Mouse (Mus musculus) spleen, adult 2 months (tissue): ENCODE measurements around the gene Tph1. TPM values are rescaled to one million over a fixed set of nuclear protein-coding genes. Genes with fewer than 3 reads are reported as not detected.

Source experiments
- DNase-seq, 2 experiments: peaks; one replicate each; pipeline versions ENCODE4 v3.0.0 to v3.0.0-alpha.2; 2012 to 2021; ENCODE audit warnings: low spot score in 2 of 2, low read depth in 1 of 2
- H3K27ac ChIP-seq: fragments of 200-500 bp; 2 replicates; pipeline ENCODE4 v1.5.1; 2012; ENCODE audit warnings: low read length, inconsistent platforms; ENCODE audit not compliant: insufficient read depth
- H3K27me3 ChIP-seq: fragments of 200-500 bp; 2 replicates; pipeline ENCODE4 v1.6.1; 2012; ENCODE audit warnings: mild to moderate bottlenecking, moderate library complexity, low read length, inconsistent platforms; ENCODE audit not compliant: control insufficient read depth, insufficient read depth
- H3K36me3 ChIP-seq: fragments of 200-500 bp; 2 replicates; pipeline ENCODE4 v1.6.1; 2012; ENCODE audit warnings: mild to moderate bottlenecking, low read length, inconsistent platforms; ENCODE audit not compliant: control insufficient read depth, insufficient read depth
- H3K4me1 ChIP-seq: fragments of 200-500 bp; 2 replicates; pipeline ENCODE4 v1.6.1; 2011; ENCODE audit warnings: inconsistent platforms; ENCODE audit not compliant: control insufficient read depth, insufficient read depth, insufficient read length
- H3K4me3 ChIP-seq: fragments of 200-500 bp; 2 replicates; pipeline ENCODE4 v1.5.1; 2011; ENCODE audit warnings: mild to moderate bottlenecking, inconsistent platforms; ENCODE audit not compliant: insufficient read depth, insufficient read length; ENCODE audit errors: extremely low read depth
- CTCF ChIP-seq: fragments of 200-500 bp; IDR thresholded peaks from 2 replicates; pipeline ENCODE4 v1.5.1; 2011; ENCODE audit warnings: mild to moderate bottlenecking, inconsistent platforms; ENCODE audit not compliant: insufficient read depth, insufficient read length, insufficient replicate concordance; ENCODE audit errors: extremely low read depth
- POLR2A ChIP-seq: fragments of 200-500 bp; IDR thresholded peaks from 2 replicates; pipeline ENCODE4 v1.6.1; 2011; ENCODE audit warnings: low read depth, low read length, inconsistent platforms
- WGBS: fragments of 180-500 bp; shearing (Covaris S2); methylation state at CpG from one replicate; pipeline ENCODE4 v1.1.7; 2018; 5-methylcytosine and 5-hydroxymethylcytosine counted together
- polyA plus RNA-seq: library from polyadenylated mRNA; depleted of rRNA; stranded (reverse); fragments of >200 nt; gene quantifications from 2 replicates; pipeline ENCODE4 v1.2.3, GENCODE M21; 2012; rRNA removed

Gene Tph1
- not detected in 2 replicates for polyA plus RNA-seq

GRCm38 (mm10) chr7:46672160-46672672, at the start of gene Tph1:
Tph1 (minus strand) TSS chr7:46672537.
- Histone ChIP-seq H3K4me3 (no peak within 1 kb of the TSS), H3K27me3 (no peaks in the 10 kb centered on the region), H3K4me1 (no peaks in the 10 kb centered on the region), H3K27ac (no peak within 1 kb of the TSS), H3K36me3 (no peaks in the 10 kb centered on the region)
- TF ChIP-seq POLR2A (no peak), CTCF (no peak)
- DNase-seq: no peak
- 38% methylated on average over 10 of the region's 10 CpGs for WGBS

GRCm38 (mm10) chr7:46720460-46720859, 48.1 kb upstream of the Tph1 start:
- no peak for TF ChIP-seq CTCF
- no peak for TF ChIP-seq POLR2A
- no peak for DNase-seq
- Histone ChIP-seq H3K4me3 (no peak overlapping the region), H3K27ac (no peak overlapping the region), H3K27me3 (no peaks in the 10 kb centered on the region; the same call in 1 of the 2 replicates), H3K36me3 (no peaks in the 10 kb centered on the region), H3K4me1 (peaks cover 5% of the 10 kb centered on the region; the same call in 1 of the 2 replicates)
- 71% methylated on average over 9 of the region's 9 CpGs for WGBS

- Histone ChIP-seq H3K27me3 (no peaks in the 10 kb centered on the region; the same call in 1 of the 2 replicates), H3K4me1 (peaks cover 5% of the 10 kb centered on the region; the same call in 1 of the 2 replicates), H3K4me3 (no peak overlapping the region), H3K36me3 (no peaks in the 10 kb centered on the region), H3K27ac (no peak overlapping the region)
- WGBS: 76% methylated on average over 7 of the region's 7 CpGs
- TF ChIP-seq CTCF (no peak), POLR2A (no peak)
- no peak for DNase-seq
Measured at GRCm38 (mm10) chr7:46719526-46719925, 47.2 kb upstream of the Tph1 start.

- Histone ChIP-seq H3K27me3 (no peaks in the 10 kb centered on the region; the same call in 1 of the 2 replicates), H3K4me3 (no peak overlapping the region), H3K36me3 (no peaks in the 10 kb centered on the region), H3K27ac (no peak overlapping the region), H3K4me1 (no peaks in the 10 kb centered on the region)
- WGBS: 79% methylated on average over 7 of the region's 7 CpGs
- no peak for DNase-seq
- TF ChIP-seq CTCF (no peak), POLR2A (no peak)
Measured at GRCm38 (mm10) chr7:46718591-46719270, 46.4 kb upstream of the Tph1 start.

GRCm38 (mm10) chr7:46716897-46717296, 44.6 kb upstream of the Tph1 start:
- Histone ChIP-seq H3K27ac (no peak overlapping the region), H3K4me1 (peaks cover 6% of the 10 kb centered on the region; the same call in 1 of the 2 replicates), H3K27me3 (no peaks in the 10 kb centered on the region), H3K36me3 (no peaks in the 10 kb centered on the region), H3K4me3 (no peak overlapping the region)
- WGBS: 15% methylated on average over 5 of the region's 5 CpGs
- no peak for DNase-seq
- TF ChIP-seq POLR2A: no peak
- TF ChIP-seq CTCF: no peak

- Histone ChIP-seq H3K36me3 (no peaks in the 10 kb centered on the region), H3K27me3 (no peaks in the 10 kb centered on the region), H3K4me3 (no peak within 1 kb of the TSS), H3K27ac (no peak within 1 kb of the TSS), H3K4me1 (peaks cover 6% of the 10 kb centered on the region; the same call in 1 of the 2 replicates)
- 87% methylated on average over 5 of the region's 5 CpGs for WGBS
- TF ChIP-seq POLR2A (no peak), CTCF (no peak)
- DNase-seq: no peak
Measured at GRCm38 (mm10) chr7:46715600-46715999, 43.3 kb upstream of the Tph1 start, which contains the start of gene Saa3. Saa3 (minus strand) TSS chr7:46715700.

GRCm38 (mm10) chr7:46714518-46714917, 42.2 kb upstream of the Tph1 start:
- Histone ChIP-seq H3K4me1 (peaks cover 8% of the 10 kb centered on the region; the same call in 1 of the 2 replicates), H3K4me3 (no peak overlapping the region), H3K27ac (no peak overlapping the region), H3K36me3 (no peaks in the 10 kb centered on the region), H3K27me3 (no peaks in the 10 kb centered on the region)
- TF ChIP-seq CTCF (peak; percentile 68; the same call in 1 of the 2 replicates), POLR2A (no peak)
- 32% methylated on average over 6 of the region's 6 CpGs for WGBS
- DNase-seq: peak; percentile 50 to 66
